Mouse (Mus musculus): ENCODE results near the gene Tsen15.

DNA sequence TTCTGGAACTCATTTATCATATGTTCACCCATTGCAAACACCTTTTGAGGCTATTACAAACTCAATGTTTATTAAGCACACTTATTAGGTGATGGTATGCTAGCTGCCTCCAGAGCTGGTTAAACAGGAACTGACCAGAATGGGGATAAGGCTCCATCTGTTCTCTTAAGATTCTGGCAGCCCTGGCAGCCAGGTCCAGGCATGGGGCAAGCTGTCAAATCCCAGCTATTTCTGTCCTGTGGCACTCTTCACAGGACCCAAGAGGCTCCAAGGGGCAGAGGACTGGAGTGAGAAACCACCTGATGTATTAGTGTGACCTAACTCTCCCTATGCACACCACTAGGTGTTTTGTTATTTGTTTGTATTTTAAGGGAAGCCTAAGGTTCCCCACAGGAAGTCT lies 38.5 kb downstream of the Tsen15 start:
- no peak for TF ChIP-seq GATA1 (IDR thresholded peaks at IDR 0.05; ENCODE audit: borderline replicate concordance, low read length)
- no peak for TF ChIP-seq FLI1 (IDR thresholded peaks at IDR 0.05; ENCODE audit: low read length)

Data from megakaryocyte, embryonic 14.5 days (primary cell).